Mouse (Mus musculus) retina, postnatal 7 days (tissue): ENCODE measurements around the gene Dnm3.

Experiments used
- DNase-seq: peaks from one replicate; pipeline ENCODE4 v3.0.0-alpha.2; 2012; ENCODE audit warnings: low read depth, low spot score

The Dnm3 gene

DNA sequence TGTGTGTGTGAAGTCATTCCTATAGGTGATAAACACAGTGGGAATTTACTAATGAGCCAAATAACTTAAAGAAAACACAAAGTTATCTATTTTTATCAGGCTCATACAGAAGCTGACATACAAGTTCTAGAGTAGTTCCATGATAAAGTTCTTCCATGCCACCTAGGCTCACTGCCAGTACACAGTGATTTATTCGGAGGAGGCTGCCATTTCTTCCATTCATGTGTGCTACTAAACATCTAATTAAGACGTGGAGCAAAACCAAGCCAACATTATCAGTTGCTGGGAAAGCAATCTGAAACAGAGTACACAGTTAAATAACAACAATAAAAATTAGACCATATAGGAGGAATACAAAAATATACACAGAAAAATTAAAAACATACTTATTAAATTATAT lies 150.2 kb downstream of the Dnm3 start:
- DNase-seq, result no peak

DNA sequence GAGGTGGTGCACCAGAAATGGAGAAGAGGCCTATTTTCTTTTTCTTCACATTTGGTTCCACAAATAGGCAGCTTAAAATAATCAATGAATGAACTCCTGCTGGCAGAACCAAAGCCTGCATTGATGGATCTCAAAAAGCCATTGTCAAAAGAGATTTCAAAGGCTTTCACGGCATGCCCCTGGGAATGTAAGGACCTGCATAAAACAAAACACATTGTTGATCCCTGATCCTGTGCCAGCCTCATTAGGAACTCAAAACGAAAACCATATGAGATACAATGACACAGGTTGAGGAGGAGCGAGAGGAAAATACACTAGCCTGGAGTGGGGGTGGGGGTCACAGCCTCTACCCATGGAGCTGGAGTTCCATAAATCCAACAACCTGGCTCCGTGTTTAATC lies 153.4 kb downstream of the Dnm3 start:
- no peak for DNase-seq

DNA sequence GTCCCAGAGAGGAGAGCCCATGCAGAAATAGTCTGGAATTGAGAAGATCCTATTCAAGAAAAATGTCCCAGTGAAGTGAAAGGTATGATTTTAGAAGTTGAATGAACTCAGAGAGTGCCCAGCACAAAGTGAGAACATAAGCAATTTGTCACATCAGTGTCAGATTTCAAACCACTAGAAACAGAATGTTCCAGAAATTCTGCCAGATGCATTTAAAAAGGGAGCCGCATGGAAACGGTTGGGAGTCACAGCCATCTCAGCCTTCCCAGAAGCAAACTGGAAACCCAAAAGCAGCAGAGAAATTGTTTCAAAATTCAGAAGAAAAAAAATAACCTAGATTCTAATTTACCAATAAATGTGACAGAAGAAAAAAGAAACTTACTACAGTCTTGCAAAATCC lies 154.7 kb downstream of the Dnm3 start:
- DNase-seq, result no peak

DNA sequence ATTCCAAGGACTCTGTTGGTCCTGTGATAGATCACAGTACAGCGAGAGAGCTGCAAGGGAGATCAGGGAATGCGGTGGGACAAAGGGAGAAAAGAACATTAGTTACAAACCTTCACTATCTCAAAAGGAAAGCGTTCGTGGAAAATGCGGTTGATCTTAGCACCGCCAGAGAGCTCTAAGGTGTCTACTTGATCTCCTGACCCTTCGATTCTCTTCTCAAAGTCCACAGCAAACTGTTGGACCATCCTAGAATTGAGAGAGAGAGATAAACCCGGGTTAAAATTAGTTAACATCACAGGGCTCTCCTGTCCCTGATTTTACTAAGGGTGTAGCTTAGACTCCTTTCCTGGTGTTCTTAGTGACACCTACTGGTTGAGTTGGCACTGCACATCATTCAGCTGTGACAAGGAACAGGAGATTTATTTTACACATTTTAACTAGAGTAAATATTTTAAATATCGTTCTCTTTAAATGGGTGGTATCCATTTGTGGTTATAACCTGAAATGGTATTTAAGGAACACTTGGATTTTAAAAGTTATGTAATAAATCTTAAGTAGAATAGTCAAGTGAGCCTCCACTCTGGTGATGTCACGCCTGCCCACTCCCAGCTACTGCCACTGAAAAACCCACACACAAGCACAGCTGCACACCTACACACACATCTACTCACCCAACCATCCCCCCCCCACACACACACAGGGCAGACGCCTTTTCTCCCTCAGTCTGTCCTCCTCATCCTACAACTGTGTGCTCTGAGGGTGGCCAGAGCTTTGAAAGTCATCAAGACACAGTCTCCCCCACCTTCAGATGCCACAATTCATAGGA lies 164.2 kb downstream of the Dnm3 start:
- DNase-seq, result peak; percentile 28

DNA sequence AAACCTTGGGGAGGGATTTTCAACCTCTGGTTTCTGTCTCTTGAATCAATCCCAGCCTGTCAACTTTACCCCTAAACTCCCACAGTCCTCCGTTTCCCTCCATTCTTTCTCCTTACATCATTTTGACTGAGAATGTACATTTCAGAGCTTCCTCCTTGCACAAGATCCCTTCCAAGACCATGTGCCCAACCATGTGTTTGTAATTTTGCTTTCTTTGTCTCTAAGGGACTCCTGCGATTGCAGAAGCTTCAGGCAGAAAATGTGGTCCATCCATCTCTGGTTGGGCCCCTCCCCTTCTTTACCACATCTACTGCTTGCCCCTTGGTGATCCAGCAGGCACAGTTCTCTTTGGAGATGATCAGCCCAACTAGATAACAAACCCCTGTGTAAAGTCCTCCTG lies 165.2 kb downstream of the Dnm3 start:
- no peak for DNase-seq

DNA sequence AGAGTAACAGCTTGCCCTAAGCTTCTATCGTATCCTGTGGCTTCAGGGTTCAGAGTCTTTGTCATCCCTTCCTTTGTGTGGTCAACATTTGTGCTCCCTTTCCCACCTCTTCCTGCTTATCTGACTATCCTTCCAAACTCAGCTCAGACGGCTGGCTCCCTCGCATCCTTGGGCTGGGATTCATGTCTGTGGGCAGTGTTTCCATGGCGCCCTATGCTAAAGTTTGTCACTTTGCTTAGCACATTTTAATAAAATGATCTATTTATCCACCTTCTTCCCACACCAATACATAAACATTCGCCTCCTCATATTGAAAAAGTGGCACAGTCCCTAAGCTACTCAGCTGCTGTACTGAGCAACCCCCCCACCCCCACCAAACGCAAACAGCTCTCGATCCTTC lies 165.7 kb downstream of the Dnm3 start:
- no peak for DNase-seq

DNA sequence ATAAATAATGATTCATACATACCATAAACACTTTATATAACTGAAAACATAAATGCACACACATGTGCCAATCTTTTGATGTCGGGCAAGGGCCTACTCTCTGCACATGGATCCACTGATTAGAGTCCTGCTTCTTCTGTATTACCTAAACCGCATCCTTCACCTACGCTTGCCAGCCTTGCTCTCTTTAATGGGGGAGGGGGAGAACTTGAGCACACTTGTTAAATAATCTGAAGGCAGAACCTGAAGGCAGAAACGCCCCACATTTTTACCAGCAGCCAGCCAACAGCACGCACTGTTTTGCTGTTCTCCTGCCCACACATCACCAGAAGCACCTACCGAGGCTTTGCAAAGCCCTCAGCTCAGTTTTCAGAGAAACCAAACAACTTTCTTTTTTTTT lies 172.6 kb downstream of the Dnm3 start:
- DNase-seq, result no peak

DNA sequence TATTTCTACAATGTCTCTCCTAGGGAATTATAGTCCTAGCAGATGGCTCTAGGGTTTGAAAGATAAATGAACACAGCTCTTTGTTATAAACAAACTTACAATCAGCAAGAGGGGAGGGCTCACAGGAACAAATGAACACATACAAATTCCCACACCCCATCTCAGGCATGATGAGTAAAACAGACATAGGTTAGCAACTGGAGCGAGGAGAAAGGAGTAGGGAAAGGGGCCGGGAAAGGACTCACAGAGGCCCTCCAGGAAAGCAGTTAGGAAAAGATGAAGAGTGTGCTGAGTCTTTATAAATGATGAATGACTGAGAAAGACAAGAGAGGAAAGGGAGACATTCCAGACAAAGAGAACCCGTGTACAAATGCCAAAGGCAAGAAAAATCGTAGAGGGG lies 175.4 kb downstream of the Dnm3 start:
- no peak for DNase-seq

DNA sequence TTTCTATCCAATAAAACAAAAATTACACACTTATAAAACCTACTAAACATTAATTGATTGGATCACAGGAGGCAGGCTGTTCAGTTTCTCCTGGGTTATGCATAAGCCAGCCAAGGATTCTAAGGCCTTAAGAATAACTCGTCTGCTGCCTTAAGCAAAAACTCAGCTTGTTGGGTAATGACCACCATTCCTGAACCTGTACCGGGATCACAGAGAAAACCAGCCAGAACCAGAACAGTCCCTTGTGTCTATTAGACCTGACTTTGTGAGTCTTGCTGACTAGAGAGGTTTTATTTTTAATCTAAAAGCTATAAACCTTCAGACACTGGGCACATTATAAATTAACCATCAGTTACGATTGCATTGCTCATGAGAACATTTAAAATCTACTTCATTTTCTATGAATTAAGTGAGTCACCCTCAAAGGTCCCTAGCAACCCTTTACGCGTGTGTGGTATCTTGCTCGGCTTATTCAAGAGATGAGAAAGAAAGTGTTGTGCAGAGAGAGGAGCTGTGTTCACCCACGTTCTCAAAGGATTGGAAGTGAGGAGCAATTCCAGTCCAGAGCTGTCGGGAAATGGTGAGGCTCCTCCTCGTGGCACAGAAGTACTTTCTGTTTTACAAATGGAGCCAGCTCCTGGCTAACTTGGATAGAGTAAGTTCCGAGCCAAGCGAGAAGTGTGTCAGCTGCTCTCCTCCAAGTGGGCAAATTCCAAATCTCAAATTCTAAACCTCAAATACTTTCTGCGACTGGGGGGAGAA lies 178.1 kb downstream of the Dnm3 start:
- no peak for DNase-seq

DNA sequence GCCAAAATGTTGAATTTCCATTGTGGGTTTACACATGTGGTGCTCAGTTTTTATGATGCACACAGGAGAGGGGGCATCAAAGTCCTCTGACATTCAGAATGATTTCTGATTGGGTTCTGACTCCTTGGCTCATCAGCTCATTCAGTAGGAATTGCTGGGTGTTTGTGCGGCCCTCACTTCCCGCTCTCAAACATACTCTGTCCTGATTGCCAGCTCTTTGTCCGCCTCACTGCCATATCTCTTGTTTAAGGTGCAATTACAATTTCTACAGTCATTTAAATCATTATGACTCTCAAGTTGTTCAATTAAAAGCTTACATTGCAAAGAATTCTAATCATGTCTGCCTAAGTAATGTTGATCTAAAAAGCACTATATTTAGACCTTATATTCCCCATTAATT lies 179.3 kb downstream of the Dnm3 start:
- no peak for DNase-seq

DNA sequence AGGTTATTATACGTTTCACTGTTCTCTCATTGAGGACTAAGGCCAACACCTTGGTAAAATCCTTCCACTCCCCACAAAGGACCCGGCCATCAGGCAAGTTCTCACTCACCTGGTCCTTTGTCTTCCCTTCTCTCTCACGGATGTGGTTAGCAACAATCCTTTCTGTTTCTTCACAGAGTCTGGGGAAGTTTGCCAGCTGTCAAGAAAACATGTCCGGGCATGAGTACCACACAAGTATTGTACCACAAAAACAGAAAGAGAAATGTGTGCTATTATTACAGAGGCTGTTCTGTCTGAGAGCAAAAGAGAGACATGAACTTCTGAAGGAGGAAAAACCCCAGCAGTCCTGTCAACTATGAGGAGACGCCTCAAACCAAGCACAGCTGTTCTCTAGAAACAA lies 182.4 kb downstream of the Dnm3 start:
- DNase-seq, result no peak

DNA sequence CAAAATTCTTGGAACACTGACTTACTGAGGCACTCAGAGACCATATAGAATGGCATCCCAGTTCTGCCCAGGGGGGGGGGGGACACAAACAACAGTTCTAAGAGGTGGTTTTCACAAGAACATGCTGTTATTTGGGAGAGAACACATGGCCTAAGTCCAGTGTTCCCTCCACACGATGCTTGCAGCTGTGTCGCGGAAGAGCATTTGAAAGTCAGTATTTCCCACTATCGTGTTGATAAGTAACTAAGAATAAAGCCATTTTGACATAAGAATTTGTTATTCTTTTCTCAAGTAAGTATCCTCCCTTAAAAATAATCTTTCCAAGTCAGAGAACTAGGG lies 183.3 kb downstream of the Dnm3 start:
- DNase-seq, result no peak

DNA sequence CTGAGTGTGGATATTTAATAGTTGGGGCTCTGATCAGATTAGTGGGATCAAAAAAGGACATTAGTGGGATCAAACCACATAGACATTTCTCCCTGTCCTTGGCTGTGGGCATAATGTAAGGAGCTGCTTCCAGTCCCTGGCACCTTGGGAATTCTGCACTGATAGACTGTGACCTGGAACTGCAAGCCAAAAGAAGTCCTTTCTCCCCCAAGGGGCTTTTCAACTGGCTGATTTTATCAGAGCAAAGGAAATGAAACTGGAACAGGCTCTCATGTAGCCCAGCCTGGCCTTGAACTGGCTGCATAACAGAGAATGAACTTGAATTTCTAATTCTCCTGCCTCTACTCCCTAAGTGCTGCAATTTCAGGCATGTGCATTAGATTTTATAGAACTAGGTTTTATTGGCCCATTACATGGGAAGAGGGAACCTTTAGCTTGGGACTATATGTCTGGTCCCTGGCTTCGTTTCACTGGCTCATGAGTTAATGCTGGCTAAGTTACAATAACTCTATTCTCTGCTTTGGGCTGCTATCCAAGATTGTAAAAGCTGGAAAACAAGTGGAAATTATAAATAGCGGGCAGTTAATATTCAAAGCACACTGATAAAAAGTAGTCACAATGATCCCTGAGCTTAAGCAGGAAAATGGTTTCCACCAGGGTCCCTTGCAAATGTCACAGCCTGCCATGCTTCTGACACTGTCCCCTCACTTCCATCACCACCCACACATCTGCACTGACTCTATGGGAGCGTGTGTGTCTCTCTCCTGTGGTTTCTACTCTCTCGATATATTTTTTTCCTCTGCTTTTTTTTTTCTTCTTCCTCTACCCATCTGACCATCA lies 183.9 kb downstream of the Dnm3 start:
- DNase-seq, result no peak

DNA sequence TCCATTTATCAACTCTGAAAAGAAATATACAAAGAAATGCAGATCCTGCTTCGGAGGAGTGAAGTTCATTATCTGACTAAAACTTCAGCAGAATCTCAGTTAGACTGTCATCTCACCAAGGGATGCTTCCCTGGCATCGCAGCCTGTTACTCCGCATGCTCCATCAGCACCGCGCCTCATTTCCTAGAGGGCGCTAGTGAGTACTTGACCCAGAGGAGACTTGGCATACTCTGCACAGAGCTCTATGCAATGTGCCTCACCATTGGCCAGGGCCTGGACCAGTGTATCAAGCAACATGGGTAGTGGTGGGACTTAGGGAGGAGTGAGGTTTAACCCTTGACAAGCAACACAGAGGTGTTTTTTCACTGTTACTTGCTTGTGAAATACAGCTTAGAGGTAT lies 190.9 kb downstream of the Dnm3 start:
- DNase-seq, result no peak

DNA sequence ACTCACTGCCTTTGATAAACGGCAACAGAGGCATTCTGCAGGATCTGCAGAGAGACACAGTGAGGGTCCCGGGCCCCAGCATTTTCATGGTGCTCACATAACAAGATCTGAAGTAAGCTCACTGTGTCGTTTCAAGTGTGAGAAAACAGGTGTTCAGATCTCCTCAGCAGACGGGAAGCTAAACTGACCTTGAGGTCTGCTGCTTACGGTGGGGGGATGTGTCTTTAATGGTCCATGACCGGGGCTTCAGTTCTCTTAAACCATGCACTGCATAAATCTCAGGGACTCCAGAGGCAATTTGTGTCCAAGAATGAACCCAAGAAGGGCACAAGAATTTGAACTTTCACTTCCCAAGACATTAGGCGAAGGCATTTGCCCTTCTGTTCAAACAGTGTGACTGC lies 195.9 kb downstream of the Dnm3 start:
- no peak for DNase-seq

DNA sequence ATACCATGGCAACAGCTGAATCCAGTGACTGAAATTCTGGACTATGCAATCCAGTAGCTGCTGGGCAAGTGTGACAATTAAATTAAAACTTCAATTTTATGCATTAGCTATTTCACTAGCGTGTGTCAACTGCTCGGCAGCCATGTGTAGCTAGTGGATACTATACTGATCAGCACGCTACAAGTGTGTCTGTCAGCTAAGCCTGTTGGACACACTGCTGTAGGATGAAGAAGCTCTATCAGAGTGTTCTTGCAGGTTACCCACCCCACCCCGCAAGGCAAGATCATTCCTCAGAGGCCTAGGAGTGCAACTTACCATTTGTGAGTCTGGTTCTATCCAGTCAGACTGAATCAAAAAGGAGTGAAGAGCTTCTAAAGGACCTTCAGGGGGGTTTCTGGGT lies 197.8 kb downstream of the Dnm3 start:
- no peak for DNase-seq

DNA sequence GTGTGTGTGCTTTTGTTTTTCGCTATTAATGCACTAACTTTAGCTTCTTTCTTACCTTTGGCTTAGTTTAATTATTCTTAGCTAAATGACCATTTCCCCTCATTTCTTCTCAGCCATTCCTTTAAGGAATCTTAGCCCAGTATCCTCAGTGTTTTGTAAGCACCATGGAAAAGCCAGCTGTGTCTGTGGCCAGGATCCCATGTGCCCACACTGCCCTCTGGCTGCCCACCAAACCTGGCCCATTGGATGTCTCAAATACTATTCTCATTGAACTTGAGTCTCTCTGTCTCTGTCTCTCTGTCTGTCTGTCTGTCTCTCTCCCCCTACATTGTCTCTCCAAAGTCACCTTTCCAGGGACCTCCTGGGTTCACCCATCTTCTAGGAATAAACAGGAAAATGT lies 201.8 kb downstream of the Dnm3 start:
- no peak for DNase-seq

DNA sequence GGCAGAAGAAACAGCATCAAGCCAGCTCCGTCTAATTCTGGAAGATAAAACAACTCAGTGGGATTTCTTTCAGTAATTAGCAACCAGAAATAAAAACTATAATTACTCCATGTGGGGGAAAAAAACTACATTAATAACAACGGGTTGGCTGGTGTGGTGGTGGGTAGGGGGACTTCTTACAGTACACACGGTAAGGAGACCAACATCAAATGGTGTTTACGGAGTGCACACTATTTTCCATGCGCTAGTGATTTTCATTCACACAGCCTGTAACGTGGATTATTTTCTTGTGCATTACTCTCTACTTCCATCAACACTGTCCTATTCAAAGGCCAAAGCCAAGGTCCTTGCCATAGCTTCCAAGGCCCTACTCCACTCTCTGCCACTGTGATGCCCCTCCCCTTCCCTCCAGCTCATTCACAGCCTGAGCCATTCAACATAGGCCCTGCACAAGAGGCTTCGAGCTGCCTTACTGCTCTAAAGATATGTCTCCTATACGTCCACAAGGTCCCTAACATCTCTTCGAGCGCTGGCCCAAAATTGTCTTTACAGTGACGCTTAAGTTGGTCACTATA lies 203.1 kb downstream of the Dnm3 start:
- DNase-seq, result no peak

DNA sequence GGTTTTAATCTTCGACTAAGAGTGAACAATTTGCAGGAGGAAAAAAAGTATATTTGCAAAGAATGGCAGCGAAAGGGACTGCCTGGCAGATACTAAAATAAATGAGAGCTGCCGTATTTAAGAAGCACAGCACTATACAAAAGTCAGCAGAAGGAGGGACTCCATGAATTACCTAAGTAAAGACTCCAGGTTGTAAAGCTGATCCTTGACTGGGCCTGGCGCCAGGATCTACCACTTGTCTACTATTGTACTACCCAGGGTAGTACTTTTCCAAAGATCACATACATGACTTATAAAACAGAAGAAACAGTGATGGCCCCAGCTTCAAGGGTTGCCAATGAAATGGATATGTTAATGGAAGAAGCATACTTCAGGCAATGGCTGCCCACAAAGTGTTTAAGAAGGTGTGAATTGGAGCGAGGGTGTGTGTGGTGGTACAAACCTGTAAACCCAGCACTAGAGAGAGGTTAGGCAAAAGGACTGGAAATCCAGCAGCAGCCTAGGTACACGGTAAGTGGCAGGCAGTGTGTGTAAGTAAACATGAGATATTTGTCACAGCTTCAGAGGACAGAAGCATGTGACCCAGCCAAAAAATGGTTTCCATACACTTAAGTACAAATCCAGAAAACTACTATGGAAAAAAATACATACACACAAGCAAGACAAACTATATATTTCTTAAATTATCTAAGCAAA lies 220.8 kb downstream of the Dnm3 start:
- no peak for DNase-seq

DNA sequence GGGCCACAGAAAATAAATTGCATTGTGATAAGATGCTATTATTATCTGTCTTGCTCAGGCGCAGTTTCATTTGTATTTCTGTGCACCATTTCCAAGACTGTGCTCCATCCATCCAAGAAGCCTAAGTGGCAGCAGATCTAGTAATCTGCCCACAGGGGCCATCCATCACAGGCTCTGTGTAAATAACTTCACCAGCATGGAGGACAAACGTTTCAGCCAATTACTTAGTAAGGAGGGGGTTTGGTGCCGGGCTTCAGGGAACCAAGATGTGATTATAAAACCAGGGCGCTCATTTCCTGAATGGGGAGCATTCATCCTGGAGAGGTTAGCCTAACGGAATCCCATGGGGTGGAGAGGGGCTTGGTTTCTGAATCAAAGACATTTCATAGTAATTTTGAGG lies 222.9 kb downstream of the Dnm3 start:
- no peak for DNase-seq

DNA sequence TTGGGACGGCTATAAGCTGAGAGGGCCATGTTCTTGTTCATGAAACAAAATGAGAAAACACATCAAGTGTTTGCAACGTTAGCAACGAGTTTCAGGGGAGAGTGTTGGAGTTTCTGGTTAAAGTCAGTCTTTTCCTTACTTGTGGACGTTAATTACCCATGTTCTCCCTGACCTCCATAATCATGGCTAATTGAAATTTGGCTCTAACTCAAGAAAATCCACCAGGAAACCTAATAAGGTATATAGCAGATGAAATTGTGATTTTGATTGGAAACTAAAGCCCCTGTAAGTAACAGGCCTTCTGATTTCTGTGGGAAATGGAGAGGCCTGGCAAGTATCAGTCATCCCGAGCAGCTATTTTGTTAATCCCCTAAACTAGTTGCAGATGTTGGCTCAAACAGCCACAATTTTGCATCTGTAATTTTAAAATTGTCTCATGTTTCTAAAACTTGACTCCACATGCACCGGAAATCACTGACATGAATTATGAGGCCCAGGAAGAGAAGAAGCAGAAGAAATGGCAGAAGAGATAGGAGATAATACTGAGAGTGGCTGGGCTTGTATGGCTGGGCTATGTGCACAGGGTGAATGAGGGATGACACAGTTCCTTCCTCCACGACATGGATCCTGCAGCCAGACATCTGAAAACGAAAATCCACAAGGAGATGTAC lies 223.7 kb downstream of the Dnm3 start:
- no peak for DNase-seq
